Mouse (Mus musculus) E14TG2a.4 (cell line): Measurements from ENCODE around the gene Scgb1a1.

Source experiments
- H3K27me3 ChIP-seq: 2 replicates; pipeline ENCODE4 v1.6.1; 2014; ENCODE audit warnings: low read length, control low read depth; ENCODE audit not compliant: insufficient read depth
- H3K36me3 ChIP-seq: 2 replicates; pipeline ENCODE4 v1.6.1; 2014; ENCODE audit warnings: low read length, control low read depth; ENCODE audit not compliant: insufficient read depth
- H3K4me1 ChIP-seq: replicated peaks from 2 replicates; pipeline ENCODE4 v1.6.1; 2014; ENCODE audit warnings: low read depth, low read length, control low read depth
- H3K4me3 ChIP-seq: replicated peaks from 2 replicates; pipeline ENCODE4 v1.5.1; 2014; ENCODE audit warnings: mild to moderate bottlenecking, low read length
- H3K9me3 ChIP-seq: 2 replicates; pipeline ENCODE4 v1.6.1; 2014; ENCODE audit warnings: low read length, control low read depth
- CTCF ChIP-seq: conservative IDR thresholded peaks from 2 replicates; pipeline ENCODE4 v1.5.1; 2014; ENCODE audit warnings: low read length
- NANOG ChIP-seq: IDR thresholded peaks from 2 replicates; pipeline ENCODE4 v1.6.1; 2014; ENCODE audit warnings: borderline replicate concordance, low read length, mixed read lengths
- POU5F1 ChIP-seq: IDR thresholded peaks from 2 replicates; pipeline ENCODE4 v1.6.1; 2014; ENCODE audit warnings: low read length, borderline replicate concordance

Scgb1a1 gene

DNA sequence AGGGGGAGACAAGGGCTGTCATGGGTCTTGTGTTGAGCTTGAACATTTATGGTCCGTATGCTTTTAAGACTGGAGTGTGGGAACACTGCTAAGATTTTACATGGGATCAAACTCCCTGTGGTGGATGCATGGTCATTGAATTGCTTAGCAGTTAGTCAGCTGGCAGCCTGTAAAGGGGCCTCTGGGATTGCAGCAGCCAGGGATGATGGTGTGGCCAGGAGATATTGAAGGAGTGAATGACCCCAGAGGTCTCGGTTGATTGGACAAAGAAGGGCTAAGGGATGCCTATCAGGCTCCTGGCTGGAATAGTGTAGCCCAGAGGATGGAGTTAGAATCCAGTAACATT is 4.8 kb downstream of the Scgb1a1 start:
- H3K4me3 ChIP-seq, result peak overlapping the region; percentile 42
- H3K27me3 ChIP-seq, result no peaks in the 10 kb centered on the region
- H3K4me1 ChIP-seq, result peaks cover 42% of the 10 kb centered on the region
- TF ChIP-seq POU5F1, result no peak
- TF ChIP-seq NANOG, result no peak
- TF ChIP-seq CTCF, result no peak
- no peaks in the 10 kb centered on the region for H3K9me3 ChIP-seq
- no peaks in the 10 kb centered on the region for H3K36me3 ChIP-seq

DNA sequence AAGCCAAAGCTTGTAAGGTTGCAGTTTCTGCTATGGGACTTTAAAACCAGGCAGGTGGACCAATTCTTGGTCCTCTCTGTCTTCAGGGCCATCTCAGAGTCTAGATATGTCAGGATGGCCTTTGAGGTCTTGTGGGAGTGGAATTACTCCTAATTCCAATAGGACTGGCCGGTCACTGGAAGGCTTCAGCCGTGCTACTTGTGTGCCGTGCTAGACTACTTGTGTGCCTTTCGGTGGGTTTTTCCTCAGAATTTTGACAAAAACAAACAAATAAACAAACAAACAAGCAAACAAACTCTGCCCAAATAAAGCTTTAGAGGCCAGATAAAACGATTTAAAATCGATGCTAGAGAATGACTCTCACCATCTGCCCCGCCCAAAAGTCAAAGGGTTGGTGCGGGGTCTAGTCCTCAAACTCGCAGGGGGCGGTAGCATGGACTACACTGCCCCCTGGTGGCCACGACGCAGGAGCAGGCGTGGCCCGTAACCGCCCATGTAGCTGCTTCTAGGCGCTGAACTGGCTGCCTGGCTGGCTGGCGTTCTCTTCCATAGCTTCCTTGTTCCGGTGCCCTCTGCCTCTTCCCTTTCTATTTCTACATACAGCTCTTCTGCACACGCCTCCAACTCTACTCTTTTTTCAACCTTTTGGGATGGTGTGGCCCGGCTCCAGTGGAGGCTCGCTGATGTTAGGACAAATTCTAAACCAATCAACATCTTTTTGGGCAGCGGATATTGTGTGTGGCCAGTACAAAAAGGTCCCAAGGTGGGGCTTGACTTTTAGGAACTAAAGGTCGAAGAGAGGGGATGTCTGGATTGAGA is 5.4 kb downstream of the Scgb1a1 start:
- peaks cover 48% of the 10 kb centered on the region for H3K4me1 ChIP-seq
- TF ChIP-seq POU5F1 (no peak), CTCF (peak; percentile 85)
- H3K27me3 ChIP-seq, result no peaks in the 10 kb centered on the region
- H3K36me3 ChIP-seq, result no peaks in the 10 kb centered on the region
- H3K4me3 ChIP-seq, result peak overlapping the region; percentile 42
- no peaks in the 10 kb centered on the region for H3K9me3 ChIP-seq

GRCm38 (mm10) chr19:9081311-9082190 is 6.2 kb downstream of the Scgb1a1 start:
- Histone ChIP-seq H3K4me1 (peaks cover 57% of the 10 kb centered on the region), H3K4me3 (peak overlapping the region; percentile 42), H3K36me3 (no peaks in the 10 kb centered on the region), H3K27me3 (no peaks in the 10 kb centered on the region), H3K9me3 (no peaks in the 10 kb centered on the region)
- TF ChIP-seq POU5F1, result no peak
- TF ChIP-seq CTCF, result no peak
- no peak for TF ChIP-seq NANOG

DNA sequence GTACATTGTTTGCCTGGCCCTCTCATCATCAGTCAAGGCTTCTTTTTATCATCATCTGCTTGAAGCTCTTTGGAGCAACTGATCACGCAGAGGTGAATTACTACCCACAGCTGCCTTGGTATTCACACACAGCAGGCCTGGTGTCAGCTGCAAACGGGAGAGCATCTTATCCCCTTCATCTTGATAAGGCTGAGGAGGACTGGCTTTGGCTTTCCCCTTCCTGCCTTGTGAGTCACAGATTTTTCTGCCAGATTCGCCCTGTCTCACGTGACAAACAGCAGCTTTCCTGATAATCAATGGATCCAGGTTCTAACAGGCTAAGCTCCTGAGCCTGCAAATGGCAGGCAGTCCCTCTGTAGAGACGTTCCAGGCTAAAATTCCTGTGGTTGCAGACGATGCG is 7.8 kb downstream of the Scgb1a1 start:
- Histone ChIP-seq H3K27me3 (no peaks in the 10 kb centered on the region), H3K9me3 (no peaks in the 10 kb centered on the region), H3K36me3 (no peaks in the 10 kb centered on the region), H3K4me1 (peaks cover 73% of the 10 kb centered on the region), H3K4me3 (no peak overlapping the region)
- TF ChIP-seq POU5F1, result no peak
- TF ChIP-seq CTCF, result no peak
- no peak for TF ChIP-seq NANOG

GRCm38 (mm10) chr19:9076982-9077660 is 10.6 kb downstream of the Scgb1a1 start:
- Histone ChIP-seq H3K9me3 (no peaks in the 10 kb centered on the region), H3K27me3 (no peaks in the 10 kb centered on the region), H3K36me3 (no peaks in the 10 kb centered on the region), H3K4me1 (peaks cover 77% of the 10 kb centered on the region), H3K4me3 (no peak overlapping the region)
- TF ChIP-seq CTCF (no peak), NANOG (no peak), POU5F1 (no peak)

DNA sequence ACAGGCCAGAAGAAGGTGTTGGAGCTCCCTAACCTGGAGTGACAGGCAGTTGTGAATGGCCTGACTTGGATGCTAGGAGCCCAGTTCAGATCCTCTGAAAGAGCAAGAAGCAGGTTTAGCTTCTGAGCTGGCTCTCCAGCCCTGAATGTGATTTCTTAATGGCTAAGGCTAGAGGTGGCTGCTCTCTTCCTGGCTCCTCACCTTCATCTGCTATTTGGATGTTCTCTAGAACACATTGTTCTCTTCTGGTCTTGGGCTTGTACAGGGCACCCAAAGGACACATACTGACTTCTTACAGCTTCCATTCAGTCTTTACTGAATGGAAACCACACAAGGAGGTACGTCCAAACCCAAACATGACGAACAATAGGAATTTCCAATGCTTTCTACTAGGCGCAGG is 11.7 kb downstream of the Scgb1a1 start:
- no peak for TF ChIP-seq POU5F1
- no peak for TF ChIP-seq NANOG
- no peak for TF ChIP-seq CTCF
- Histone ChIP-seq H3K9me3 (no peaks in the 10 kb centered on the region), H3K4me1 (peaks cover 71% of the 10 kb centered on the region), H3K4me3 (no peak overlapping the region), H3K27me3 (no peaks in the 10 kb centered on the region), H3K36me3 (no peaks in the 10 kb centered on the region)

DNA sequence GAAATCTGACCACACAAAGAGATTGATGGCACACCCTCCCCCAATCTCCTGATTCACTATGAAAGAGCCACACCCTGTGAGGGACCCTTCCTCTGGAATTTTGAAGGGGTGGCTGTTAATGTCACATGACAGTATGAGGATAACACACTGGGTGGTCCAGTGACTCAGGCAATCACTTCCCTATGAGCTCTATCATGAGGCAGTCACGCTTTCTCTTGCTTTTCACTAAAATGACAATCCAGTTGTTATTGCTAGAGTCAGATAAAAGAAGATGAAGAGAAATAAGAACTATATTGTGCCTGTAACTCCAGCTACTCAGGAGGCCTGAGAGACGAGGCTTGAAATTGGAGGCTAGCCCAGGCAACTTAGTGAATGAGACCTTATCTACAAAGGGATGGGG is 12.2 kb downstream of the Scgb1a1 start:
- Histone ChIP-seq H3K4me1 (peaks cover 69% of the 10 kb centered on the region), H3K9me3 (no peaks in the 10 kb centered on the region), H3K4me3 (no peak overlapping the region), H3K27me3 (no peaks in the 10 kb centered on the region), H3K36me3 (no peaks in the 10 kb centered on the region)
- TF ChIP-seq POU5F1 (no peak), NANOG (no peak), CTCF (no peak)

DNA sequence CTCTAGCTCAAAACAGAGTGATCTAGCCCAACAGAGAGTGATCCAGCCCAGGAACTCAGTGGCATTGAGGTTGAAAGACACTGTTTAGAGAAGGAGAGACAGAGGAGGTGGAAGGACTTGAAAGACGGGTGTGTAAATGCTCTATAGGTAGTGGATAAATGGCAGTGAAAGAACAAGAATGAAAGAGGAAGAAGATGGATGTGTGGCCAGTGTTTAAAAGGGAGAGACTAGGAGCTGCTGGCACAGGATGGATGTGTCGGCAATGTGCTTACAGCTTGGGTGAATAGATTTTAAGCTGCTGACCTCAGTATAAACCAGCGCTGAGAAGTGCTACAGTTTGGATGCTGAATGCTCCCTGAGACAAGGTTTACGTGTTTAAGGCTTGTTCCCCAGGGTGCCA is 13.3 kb downstream of the Scgb1a1 start:
- TF ChIP-seq POU5F1 (no peak), NANOG (no peak), CTCF (no peak)
- no peaks in the 10 kb centered on the region for H3K36me3 ChIP-seq
- no peaks in the 10 kb centered on the region for H3K9me3 ChIP-seq
- H3K4me3 ChIP-seq, result peak overlapping the region; percentile 24
- H3K4me1 ChIP-seq, result peaks cover 65% of the 10 kb centered on the region
- H3K27me3 ChIP-seq, result no peaks in the 10 kb centered on the region
